Mouse (Mus musculus) forebrain, embryonic 10.5 days (tissue): ENCODE measurements around the gene Hspa4l. TPM values are rescaled to one million over a fixed set of nuclear protein-coding genes. Genes with fewer than 3 reads are reported as not detected.

ENCODE experiments used
- polyA plus RNA-seq: library from polyadenylated mRNA; unstranded; fragments of >200 nt; fragmentation: Nextera tagmentation; extraction: Ambion mirVana; gene quantifications from 2 replicates; pipeline ENCODE4 v1.2.1, GENCODE M21; 2016

The Hspa4l gene
- polyA plus RNA-seq, 1 experiment from 2014 or later = 49.6 TPM

Other genes with a start within 250 kb of the Hspa4l start
- 8.0 and 9.4 TPM in 2 replicates for gene Intu, start 213.2 kb upstream of the Hspa4l start, polyA plus RNA-seq
- gene Slc25a31, start 35.6 kb upstream of the Hspa4l start, polyA plus RNA-seq = 0.10 TPM in 1 of 2 replicates, not detected in the other
- 89.3 and 90.2 TPM in 2 replicates for gene Plk4, start 55.5 kb downstream of the Hspa4l start, polyA plus RNA-seq
- 6.0 and 6.1 TPM in 2 replicates for gene Mfsd8, start 102.4 kb downstream of the Hspa4l start, polyA plus RNA-seq
- 4.5 and 6.0 TPM in 2 replicates for gene Abhd18, start 102.5 kb downstream of the Hspa4l start, polyA plus RNA-seq
- 0.09 and 0.10 TPM in 2 replicates for gene 1700034I23Rik, start 158.0 kb downstream of the Hspa4l start, polyA plus RNA-seq
- gene Larp1b, start 205.3 kb downstream of the Hspa4l start, polyA plus RNA-seq = 1.5 and 2.0 TPM in 2 replicates